8 mouse cellular contexts compared by ENCODE assay signal in the genomic region with DNA sequence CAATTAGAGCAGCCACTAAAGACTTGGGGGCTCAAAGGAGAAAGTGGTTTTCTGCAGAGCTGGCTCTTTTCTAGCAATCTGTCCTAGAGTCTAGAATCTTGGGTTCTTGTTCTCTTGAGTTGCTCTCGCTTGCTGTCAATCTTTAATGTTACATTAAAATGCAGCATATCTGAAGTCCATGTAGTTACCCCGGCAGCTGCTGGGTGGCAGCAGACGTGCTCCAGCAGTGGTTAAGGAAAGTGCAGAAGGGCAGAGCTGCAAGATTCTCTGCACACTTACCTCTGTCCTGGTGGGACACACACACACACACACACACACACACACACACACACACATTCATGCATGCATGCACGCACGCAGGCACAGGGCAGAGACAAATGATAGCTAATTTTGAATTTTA.
DNase-seq lines count a peak whose midpoint lies in the region; ATAC-seq and TF ChIP-seq lines count a peak whose summit lies in the region.
"Had no signal": no experiment of that assay in that cellular context is flagged by ENCODE, and none has a peak within 500 bp of the region (broad histone marks: within the 10 kb centered on the region; RNA-seq: fewer than 3 reads in every experiment).

No protein-coding gene starts in this region.

- in situ Hi-C loops in CH12.LX (cut with MboI; ENCODE audit: low pct_ligation_motif_present, low pct_unique_long_range_greater_than_20kb, low sequenced_read_pairs), result loop anchor here (5.0 to 25.0 kb wide), 3 partner anchors 388 to 813 kb away; no protein-coding TSS in a partner anchor

- dilution Hi-C loops in CH12.LX (cut with MboI; ENCODE audit: extremely low pct_ligation_motif_present, extremely low pct_unique_long_range_greater_than_20kb, low sequenced_read_pairs), result no loop called here

- H3K36me3 ChIP-seq in kidney, adult 2 months (ENCODE audit: control insufficient read depth, insufficient read depth, low read length), result no peaks in the 10 kb centered on the region
- no peaks in the 10 kb centered on the region for H3K36me3 ChIP-seq in kidney, embryonic 16.5 days (ENCODE audit: insufficient read depth, low read length)
- no peaks in the 10 kb centered on the region for H3K36me3 ChIP-seq in CH12.LX (replicated peaks in 1 of 2; ENCODE audit: control insufficient read depth in 1 of 2, insufficient read depth in 1 of 2, low read length in 1 of 2)
- no peaks in the 10 kb centered on the region for H3K36me3 ChIP-seq in lung, embryonic 16.5 days (ENCODE audit: control insufficient read depth, insufficient read depth, low read length)
- no peaks in the 10 kb centered on the region for H3K36me3 ChIP-seq in forebrain, embryonic 15.5 days
- H3K36me3 ChIP-seq: embryonic facial prominence, embryonic 12.5 days had no signal

- ATAC-seq in kidney, embryonic 16.5 days (ENCODE audit: low FRiP score, low TSS enrichment), result no peak
- ATAC-seq in lung, embryonic 16.5 days (ENCODE audit: low read depth), result 0 out of 2 replicates have a peak, but pooled peaks have one; percentile 36
- ATAC-seq in inflammation-experienced regulatory T-cells, adult 6 months, result no peak
- no peak for ATAC-seq in forebrain, embryonic 15.5 days (replicated peaks)

- TF ChIP-seq EP300 in CH12.LX (IDR thresholded peaks at IDR 0.05; ENCODE audit: low read length), result no peak

- H3K9ac ChIP-seq in kidney, embryonic 16.5 days (replicated peaks; ENCODE audit: low read length), result no peak overlapping the region
- no peak overlapping the region for H3K9ac ChIP-seq in CH12.LX (ENCODE audit: insufficient read depth, low read depth)
- H3K9ac ChIP-seq in lung, embryonic 16.5 days (ENCODE audit: low read length), result no peak overlapping the region
- no peak overlapping the region for H3K9ac ChIP-seq in forebrain, embryonic 15.5 days (replicated peaks)
- H3K9ac ChIP-seq: embryonic facial prominence, embryonic 12.5 days had no signal

- DNase-seq in kidney, adult 2 months, result peak; percentile 58
- DNase-seq in CH12.LX (ENCODE audit: extremely low read depth), result peak; percentile 41

- no peaks in the 10 kb centered on the region for H3K9me3 ChIP-seq in kidney, embryonic 16.5 days (ENCODE audit: low read length)
- H3K9me3 ChIP-seq in CH12.LX (replicated peaks; ENCODE audit: low read length), result no peaks in the 10 kb centered on the region
- H3K9me3 ChIP-seq in lung, embryonic 16.5 days (ENCODE audit: control insufficient read depth, low read length), result no peaks in the 10 kb centered on the region
- H3K9me3 ChIP-seq in forebrain, embryonic 15.5 days, result no peaks in the 10 kb centered on the region
- H3K9me3 ChIP-seq: embryonic facial prominence, embryonic 12.5 days had no signal

- no peaks in the 10 kb centered on the region for H3K79me2 ChIP-seq in CH12.LX (replicated peaks; ENCODE audit: control insufficient read depth, extremely low read depth, insufficient read depth, poor library complexity, severe bottlenecking)

- no peak overlapping the region for H3K4me3 ChIP-seq in kidney, adult 2 months (ENCODE audit: insufficient read depth, low read depth, low read length)
- H3K4me3 ChIP-seq in kidney, embryonic 16.5 days (ENCODE audit: low read length), result no peak overlapping the region
- no peak overlapping the region for H3K4me3 ChIP-seq in CH12.LX (replicated peaks in 1 of 3; ENCODE audit: low read depth in 2 of 3, low read length in 2 of 3, poor library complexity in 1 of 3)
- H3K4me3 ChIP-seq in bone marrow, adult 2 months (replicated peaks; ENCODE audit: control insufficient read depth, low read depth, low read length), result no peak overlapping the region
- no peak overlapping the region for H3K4me3 ChIP-seq in lung, embryonic 16.5 days (ENCODE audit: low read length)
- no peak overlapping the region for H3K4me3 ChIP-seq in forebrain, embryonic 15.5 days
- H3K4me3 ChIP-seq: embryonic facial prominence, embryonic 12.5 days had no signal

- H3K4me2 ChIP-seq in kidney, embryonic 16.5 days (replicated peaks; ENCODE audit: low read depth, low read length), result no peak overlapping the region
- no peak overlapping the region for H3K4me2 ChIP-seq in CH12.LX (ENCODE audit: insufficient read depth, low read depth, poor library complexity, severe bottlenecking)
- no peak overlapping the region for H3K4me2 ChIP-seq in lung, embryonic 16.5 days (ENCODE audit: low read depth, low read length)
- no peak overlapping the region for H3K4me2 ChIP-seq in forebrain, embryonic 15.5 days (replicated peaks)
- H3K4me2 ChIP-seq: embryonic facial prominence, embryonic 12.5 days had no signal

- H3K4me1 ChIP-seq in kidney, adult 2 months (ENCODE audit: control insufficient read depth, insufficient read depth, low read length), result peaks cover 4% of the 10 kb centered on the region; the same call in 1 of the 2 replicates
- peaks cover 10% of the 10 kb centered on the region; the same call in 1 of the 2 replicates for H3K4me1 ChIP-seq in kidney, embryonic 16.5 days (ENCODE audit: insufficient read depth, low read length)
- peaks cover 2 to 8% of the 10 kb centered on the region in 2 experiments; a peak in 3 of 4 replicates for H3K4me1 ChIP-seq in CH12.LX (ENCODE audit: control insufficient read depth in 1 of 2, insufficient read depth in 2 of 2)
- H3K4me1 ChIP-seq in bone marrow, adult 2 months (ENCODE audit: control insufficient read depth, insufficient read depth, low read length), result no peaks in the 10 kb centered on the region; the same call in 1 of the 2 replicates
- H3K4me1 ChIP-seq in lung, embryonic 16.5 days (replicated peaks; ENCODE audit: control insufficient read depth, insufficient read depth, low read length), result peaks cover 3% of the 10 kb centered on the region; the same call in 1 of the 2 replicates
- H3K4me1 ChIP-seq in forebrain, embryonic 15.5 days, result no peaks in the 10 kb centered on the region
- H3K4me1 ChIP-seq: embryonic facial prominence, embryonic 12.5 days had no signal

- TF ChIP-seq CTCF in kidney, adult 2 months (conservative IDR thresholded peaks at IDR 0.05; ENCODE audit: insufficient read depth, insufficient read length, low read depth, low read length), result no peak; the same call in 1 of the 2 replicates
- peak; percentile 18 to 77; a peak in 2 of 4 replicates for TF ChIP-seq CTCF in CH12.LX (conservative IDR thresholded peaks at IDR 0.05 in 1 of 2, IDR thresholded peaks at IDR 0.05 in 1 of 2; ENCODE audit: low read depth in 2 of 2, low read length in 2 of 2)
- 0 out of 2 replicates have a peak, but pooled peaks have one; percentile 4 for TF ChIP-seq CTCF in bone marrow, adult 2 months (IDR thresholded peaks at IDR 0.05; ENCODE audit: control insufficient read depth, insufficient read depth, low read length)

- peak; percentile 75 for TF ChIP-seq RAD21 in CH12.LX (IDR thresholded peaks at IDR 0.05; ENCODE audit: low read depth, low read length)

- 44% methylated on average over 5 of the region's 5 CpGs for WGBS in kidney, adult 2 months
- WGBS in kidney, embryonic 16.5 days, result 69% methylated on average over 5 of the region's 5 CpGs
- 50% methylated on average over 5 of the region's 5 CpGs for WGBS in bone marrow, adult 2 months
- whole genome bisulfite sequencing in lung, embryonic 16.5 days, result 56% methylated on average over 5 of the region's 5 CpGs
- 66% methylated on average over 5 of the region's 5 CpGs for WGBS in forebrain, embryonic 15.5 days

- no peak overlapping the region for H3K27ac ChIP-seq in kidney, adult 2 months (ENCODE audit: insufficient read depth, low read depth, low read length)
- H3K27ac ChIP-seq in kidney, embryonic 16.5 days (ENCODE audit: low read length), result no peak overlapping the region
- H3K27ac ChIP-seq in CH12.LX (ENCODE audit: insufficient read depth, low read depth), result no peak overlapping the region
- no peak overlapping the region for H3K27ac ChIP-seq in bone marrow, adult 2 months (ENCODE audit: control insufficient read depth, insufficient read depth, low read depth, low read length, poor library complexity)
- no peak overlapping the region for H3K27ac ChIP-seq in lung, embryonic 16.5 days (ENCODE audit: low read length)
- no peak overlapping the region for H3K27ac ChIP-seq in forebrain, embryonic 15.5 days (replicated peaks)
- H3K27ac ChIP-seq: embryonic facial prominence, embryonic 12.5 days had no signal

- TF ChIP-seq POLR2A in kidney, adult 2 months (IDR thresholded peaks at IDR 0.05; ENCODE audit: low read depth, low read length), result no peak
- TF ChIP-seq POLR2A in CH12.LX (IDR thresholded peaks at IDR 0.05; ENCODE audit: low read depth, low read length), result no peak
- no peak for TF ChIP-seq POLR2A in bone marrow, adult 2 months (IDR thresholded peaks at IDR 0.05; ENCODE audit: borderline replicate concordance, control insufficient read depth, low read depth, low read length)

- no peaks in the 10 kb centered on the region for H3K27me3 ChIP-seq in kidney, adult 2 months (replicated peaks; ENCODE audit: control insufficient read depth, insufficient read depth, low read length)
- no peaks in the 10 kb centered on the region for H3K27me3 ChIP-seq in kidney, embryonic 16.5 days (ENCODE audit: insufficient read depth, low read length)
- no peaks in the 10 kb centered on the region for H3K27me3 ChIP-seq in CH12.LX (replicated peaks)
- no peaks in the 10 kb centered on the region for H3K27me3 ChIP-seq in lung, embryonic 16.5 days (ENCODE audit: control insufficient read depth, insufficient read depth, low read depth, low read length)
- H3K27me3 ChIP-seq in forebrain, embryonic 15.5 days, result no peaks in the 10 kb centered on the region
- H3K27me3 ChIP-seq: embryonic facial prominence, embryonic 12.5 days had no signal

TF ChIP-seq in CH12.LX, 34 proteins besides CTCF, POLR2A, EP300 and RAD21:
- TF ChIP-seq ZMIZ1 (IDR thresholded peaks at IDR 0.05; ENCODE audit: low read depth, low read length), result no peak
- TF ChIP-seq ZC3H11A (IDR thresholded peaks at IDR 0.05; ENCODE audit: low read depth, low read length), result peak; percentile 63
- 0 out of 2 replicates have a peak, but pooled peaks have one; percentile 19 for TF ChIP-seq MEF2A (IDR thresholded peaks at IDR 0.05; ENCODE audit: borderline replicate concordance, low read depth, low read length)
- TF ChIP-seq UBTF (IDR thresholded peaks at IDR 0.05; ENCODE audit: low read depth, low read length), result no peak
- TF ChIP-seq SMC3 (IDR thresholded peaks at IDR 0.05; ENCODE audit: low read depth, low read length), result peak; percentile 86
